Mouse (Mus musculus): ENCODE measurements around the gene Il18rap. TPM values are rescaled to one million over a fixed set of nuclear protein-coding genes. Genes with fewer than 3 reads are reported as not detected.

Il18rap gene
- total RNA-seq, 1 experiment from 2014 or later: 40.3 TPM

Other genes with a start within 250 kb of the Il18rap start
- gene Il1rl2, start 190.8 kb upstream of the Il18rap start, total RNA-seq (2017): 5.4 and 6.4 TPM in 2 replicates
- gene Il1rl1, start 85.8 kb upstream of the Il18rap start, total RNA-seq (2017): 6.5 and 17.5 TPM in 2 replicates
- 13.3 and 17.0 TPM in 2 replicates for gene Il18r1, start 49.8 kb upstream of the Il18rap start, total RNA-seq (2017)
- not detected in 2 replicates for gene Slc9a4, start 64.7 kb downstream of the Il18rap start, total RNA-seq (2017)
- gene Slc9a2, start 165.2 kb downstream of the Il18rap start, total RNA-seq (2017): 0.44 and 0.69 TPM in 2 replicates